Mouse (Mus musculus) midbrain, embryonic 15.5 days (tissue): ENCODE measurements around the gene Pla2g15. TPM values are rescaled to one million over a fixed set of nuclear protein-coding genes. Genes with fewer than 3 reads are reported as not detected.
A peak's percentile ranks its signal among the peaks of the same experiment; 100 is the strongest.

Experiments
- ATAC-seq: fragments of 200-750 bp; cut with Nextera tagmentation; replicated peaks from 2 replicates; pipeline ENCODE4 v1.8.0; 2017; ENCODE audit warnings: moderate TSS enrichment
- H3K27ac ChIP-seq: fragments of 300-500 bp; sonication (generic); 2 replicates; pipeline ENCODE4 v1.5.1; 2015; ENCODE audit warnings: mild to moderate bottlenecking, inconsistent platforms
- H3K27me3 ChIP-seq: fragments of 300-500 bp; sonication (generic); replicated peaks from 2 replicates; pipeline ENCODE4 v1.6.1; 2015; ENCODE audit warnings: inconsistent platforms
- H3K36me3 ChIP-seq: fragments of 300-500 bp; sonication (generic); replicated peaks from 2 replicates; pipeline ENCODE4 v1.6.1; 2015; ENCODE audit warnings: inconsistent platforms
- H3K4me1 ChIP-seq: fragments of 300-500 bp; sonication (generic); 2 replicates; pipeline ENCODE4 v1.6.1; 2015; ENCODE audit warnings: inconsistent platforms
- H3K4me2 ChIP-seq: fragments of 300-500 bp; sonication (generic); 2 replicates; pipeline ENCODE4 v1.6.1; 2015; ENCODE audit warnings: inconsistent platforms, mild to moderate bottlenecking, moderate library complexity
- H3K4me3 ChIP-seq: fragments of 300-500 bp; sonication (generic); 2 replicates; pipeline ENCODE4 v1.5.1; 2015; ENCODE audit warnings: mild to moderate bottlenecking, inconsistent platforms
- H3K9ac ChIP-seq: fragments of 300-500 bp; sonication (generic); 2 replicates; pipeline ENCODE4 v1.6.1; 2015; ENCODE audit warnings: mild to moderate bottlenecking, inconsistent platforms
- H3K9me3 ChIP-seq: fragments of 300-500 bp; sonication (generic); 2 replicates; pipeline ENCODE4 v1.6.1; 2016; ENCODE audit warnings: inconsistent platforms
- WGBS: fragments of 180-500 bp; shearing (Covaris S2); methylation state at CpG from one replicate; pipeline ENCODE4 v1.1.7; 2015; ENCODE audit warnings: mixed read lengths; 5-methylcytosine and 5-hydroxymethylcytosine counted together
- polyA plus RNA-seq: library from polyadenylated mRNA; unstranded; fragments of >200 nt; fragmentation: Nextera tagmentation; extraction: Ambion mirVana; gene quantifications from 2 replicates; pipeline ENCODE4 v1.2.1, GENCODE M21; 2015

The Pla2g15 gene
- polyA plus RNA-seq, 1 experiment from 2014 or later, result 24.3 TPM

GRCm38 (mm10) chr8:106136156-106137130 is 13.8 kb upstream of the Pla2g15 start, which contains the start of gene Esrp2:
TSS of gene Esrp2 (minus strand) at chr8:106136974.
- Histone ChIP-seq H3K27me3 (peaks cover 77% of the 10 kb centered on the region), H3K4me2 (peak within 1 kb of the TSS; percentile 92), H3K4me3 (peak within 1 kb of the TSS; percentile 41), H3K27ac (no peak within 1 kb of the TSS), H3K4me1 (peaks cover 33% of the 10 kb centered on the region), H3K9me3 (no peaks in the 10 kb centered on the region), H3K36me3 (no peaks in the 10 kb centered on the region; the same call in 1 of the 2 replicates), H3K9ac (peak within 1 kb of the TSS; percentile 52)
- WGBS, result 1% methylated on average over 85 of the region's 86 CpGs
- no peak for ATAC-seq

- Histone ChIP-seq H3K27me3 (peaks cover 77% of the 10 kb centered on the region), H3K9me3 (no peaks in the 10 kb centered on the region), H3K36me3 (no peaks in the 10 kb centered on the region; the same call in 1 of the 2 replicates), H3K4me3 (peak overlapping the region; percentile 41), H3K27ac (no peak overlapping the region), H3K4me1 (peaks cover 33% of the 10 kb centered on the region), H3K9ac (peak overlapping the region; percentile 52; the same call in 1 of the 2 replicates), H3K4me2 (peak overlapping the region; percentile 92)
- WGBS, result 3% methylated on average over 22 of the region's 22 CpGs
- no peak; the same call in 1 of the 2 replicates for ATAC-seq
Observed at GRCm38 (mm10) chr8:106137218-106137905, 12.8 kb upstream of the Pla2g15 start.

DNA sequence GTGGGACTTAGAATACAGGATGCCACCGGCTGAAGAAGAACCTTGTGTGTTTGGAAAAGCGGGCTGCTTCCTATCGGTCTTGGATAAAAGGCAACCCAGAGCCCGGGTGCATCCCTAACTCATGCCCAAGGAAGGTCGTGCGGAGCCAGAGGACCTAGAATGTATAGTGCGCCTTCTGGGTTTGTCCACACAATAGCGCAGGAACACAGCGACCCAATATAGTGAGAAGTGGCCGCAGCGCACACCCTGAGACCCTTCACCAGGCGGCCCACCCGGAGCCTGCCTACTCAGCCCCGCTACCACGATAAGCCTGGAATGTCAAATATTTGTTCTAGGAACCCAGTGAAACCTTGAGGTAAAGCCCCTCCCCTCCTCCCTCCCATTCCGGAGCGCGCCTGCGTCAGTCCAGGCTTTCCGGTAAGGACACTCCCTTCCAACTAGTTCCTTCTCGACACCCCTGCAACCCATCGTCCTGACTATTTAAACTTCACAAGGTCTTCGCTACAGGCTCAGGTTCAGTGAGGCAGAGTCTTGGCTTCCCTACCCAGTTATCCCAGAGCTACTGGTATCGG is 12.2 kb upstream of the Pla2g15 start:
- Histone ChIP-seq H3K36me3 (no peaks in the 10 kb centered on the region), H3K9ac (peak overlapping the region; percentile 52), H3K4me2 (peak overlapping the region; percentile 92), H3K27ac (no peak overlapping the region), H3K27me3 (peaks cover 74% of the 10 kb centered on the region), H3K4me3 (peak overlapping the region; percentile 41), H3K4me1 (peaks cover 33% of the 10 kb centered on the region), H3K9me3 (no peaks in the 10 kb centered on the region)
- peak; percentile 44 for ATAC-seq
- WGBS, result under 1% methylated on average over 24 of the region's 24 CpGs

- Histone ChIP-seq H3K4me3 (peak overlapping the region; percentile 41), H3K27me3 (peaks cover 68% of the 10 kb centered on the region), H3K9ac (peak overlapping the region; percentile 52; the same call in 1 of the 2 replicates), H3K4me2 (peak overlapping the region; percentile 92), H3K27ac (no peak overlapping the region), H3K9me3 (no peaks in the 10 kb centered on the region), H3K36me3 (no peaks in the 10 kb centered on the region), H3K4me1 (peaks cover 33% of the 10 kb centered on the region)
- WGBS, result 18% methylated on average over 7 of the region's 7 CpGs
- ATAC-seq, result no peak
Observed at GRCm38 (mm10) chr8:106138616-106139015, 11.6 kb upstream of the Pla2g15 start.

GRCm38 (mm10) chr8:106140191-106140590 is 10.0 kb upstream of the Pla2g15 start:
- Histone ChIP-seq H3K36me3 (no peaks in the 10 kb centered on the region), H3K4me1 (peaks cover 33% of the 10 kb centered on the region), H3K9ac (no peak overlapping the region), H3K4me2 (no peak overlapping the region), H3K27ac (no peak overlapping the region), H3K4me3 (no peak overlapping the region), H3K9me3 (no peaks in the 10 kb centered on the region), H3K27me3 (peaks cover 52% of the 10 kb centered on the region)
- WGBS, result 68% methylated on average over 5 of the region's 5 CpGs
- no peak for ATAC-seq

DNA sequence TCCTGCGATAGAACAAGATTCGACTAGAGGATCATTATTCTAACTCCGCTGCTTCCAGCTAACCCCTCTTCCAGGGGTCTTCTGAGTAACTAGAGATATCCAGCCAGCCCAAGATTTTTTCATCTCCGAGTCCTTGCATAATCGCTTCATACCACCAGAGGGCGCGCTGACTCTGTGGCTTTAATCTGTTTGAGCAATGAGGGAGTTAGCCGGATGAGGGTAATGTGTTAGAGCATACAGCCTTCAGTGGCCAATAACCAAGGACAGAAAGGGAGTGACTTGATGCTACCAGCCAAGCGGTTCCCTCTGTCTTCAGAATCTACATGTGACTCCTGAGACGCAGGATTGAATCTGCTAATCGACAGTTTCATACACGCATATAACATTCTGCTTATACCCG is 9.4 kb upstream of the Pla2g15 start:
- no peak overlapping the region for H3K4me2 ChIP-seq

DNA sequence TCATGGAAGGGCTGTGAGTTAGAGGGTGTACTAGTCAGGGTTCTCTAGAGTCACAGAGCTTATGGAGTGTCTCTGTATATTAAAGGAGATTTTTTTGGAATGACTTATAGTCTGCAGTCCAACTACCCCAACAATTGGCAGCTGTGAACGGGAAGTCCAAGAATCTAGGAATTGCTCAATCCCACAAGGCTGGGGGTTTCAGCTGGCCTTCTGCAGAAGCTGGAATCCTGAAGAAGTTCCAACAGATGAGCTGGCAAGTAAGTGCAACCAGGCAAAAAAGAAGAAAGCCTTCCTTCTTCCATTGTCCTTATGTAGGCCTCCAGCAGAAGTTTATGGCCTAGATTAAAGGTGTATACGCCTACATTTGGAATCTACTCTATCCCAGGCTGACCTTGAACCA is 4.9 kb upstream of the Pla2g15 start:
- Histone ChIP-seq H3K9ac (no peak overlapping the region), H3K4me3 (no peak overlapping the region), H3K9me3 (no peaks in the 10 kb centered on the region), H3K36me3 (no peaks in the 10 kb centered on the region), H3K4me2 (no peak overlapping the region), H3K4me1 (peaks cover 4% of the 10 kb centered on the region; the same call in 1 of the 2 replicates), H3K27ac (no peak overlapping the region), H3K27me3 (peaks cover 2% of the 10 kb centered on the region; the same call in 1 of the 2 replicates)
- no peak for ATAC-seq
- 93% methylated on average over 2 of the region's 2 CpGs for WGBS

More for the DNA sequence above, 9.4 kb upstream of the Pla2g15 start:
- Histone ChIP-seq H3K9me3 (no peaks in the 10 kb centered on the region), H3K27ac (no peak overlapping the region), H3K9ac (no peak overlapping the region), H3K36me3 (no peaks in the 10 kb centered on the region), H3K4me3 (no peak overlapping the region), H3K27me3 (peaks cover 46% of the 10 kb centered on the region), H3K4me1 (peaks cover 28% of the 10 kb centered on the region)
- 0 out of 2 replicates have a peak, but pooled peaks have one; percentile 57 for ATAC-seq
- WGBS, result 14% methylated on average over 13 of the region's 13 CpGs

- no peak for ATAC-seq
Observed at GRCm38 (mm10) chr8:106146014-106146413, 4.2 kb upstream of the Pla2g15 start.

DNA sequence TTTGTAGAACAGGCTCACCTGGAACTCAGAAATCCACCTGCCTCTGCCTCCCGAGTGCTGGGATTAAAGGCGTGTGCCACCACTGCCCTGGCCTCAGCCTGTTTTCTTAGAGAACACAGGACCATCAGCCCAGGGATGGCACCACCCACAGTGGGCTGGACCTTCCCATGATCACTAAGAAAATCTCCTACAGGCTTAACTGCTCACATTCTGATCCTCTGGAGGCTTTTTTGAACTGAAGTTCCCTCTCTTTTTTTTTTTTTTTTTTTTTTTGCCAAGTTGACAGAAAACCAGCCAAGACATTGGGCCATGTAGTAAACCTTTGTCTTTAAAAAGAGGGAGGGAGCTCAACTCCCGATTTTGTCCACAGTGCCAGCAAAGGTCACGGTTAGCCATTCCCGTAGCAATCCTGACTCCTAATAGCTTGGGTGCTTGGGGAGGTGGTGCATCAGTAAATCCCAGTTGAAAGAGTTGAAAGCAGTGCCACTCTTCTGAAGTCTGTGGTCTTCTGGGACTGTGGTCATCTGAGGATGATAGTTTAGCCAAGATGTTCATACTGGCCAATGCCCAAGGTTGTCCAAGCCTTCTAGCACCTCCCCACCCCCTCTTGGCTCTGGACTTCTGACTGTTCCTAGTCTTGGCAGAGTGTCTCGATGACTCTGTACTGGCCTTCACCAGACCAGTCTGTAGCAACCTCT is 2.2 kb upstream of the Pla2g15 start:
- no peak overlapping the region for H3K4me3 ChIP-seq
- no peaks in the 10 kb centered on the region for H3K9me3 ChIP-seq
- no peak overlapping the region for H3K9ac ChIP-seq
- H3K36me3 ChIP-seq, result no peaks in the 10 kb centered on the region
- no peak overlapping the region for H3K4me2 ChIP-seq
- no peaks in the 10 kb centered on the region for H3K27me3 ChIP-seq
- ATAC-seq, result no peak
- WGBS, result 86% methylated on average over 6 of the region's 6 CpGs
- no peak overlapping the region for H3K27ac ChIP-seq
- H3K4me1 ChIP-seq, result peaks cover 20% of the 10 kb centered on the region

More at GRCm38 (mm10) chr8:106146014-106146413, 4.2 kb upstream of the Pla2g15 start:
- Histone ChIP-seq H3K27me3 (no peaks in the 10 kb centered on the region), H3K36me3 (no peaks in the 10 kb centered on the region), H3K4me3 (no peak overlapping the region), H3K9me3 (no peaks in the 10 kb centered on the region), H3K4me2 (no peak overlapping the region), H3K9ac (no peak overlapping the region), H3K27ac (no peak overlapping the region), H3K4me1 (peaks cover 9% of the 10 kb centered on the region)
- WGBS, result 92% methylated on average over 4 of the region's 4 CpGs

- Histone ChIP-seq H3K27ac (no peak overlapping the region), H3K4me3 (no peak overlapping the region), H3K9me3 (no peaks in the 10 kb centered on the region), H3K4me1 (peaks cover 20% of the 10 kb centered on the region), H3K4me2 (no peak overlapping the region), H3K27me3 (no peaks in the 10 kb centered on the region), H3K36me3 (no peaks in the 10 kb centered on the region), H3K9ac (no peak overlapping the region)
- WGBS, result 91% methylated on average over 6 of the region's 6 CpGs
- no peak for ATAC-seq
Observed at GRCm38 (mm10) chr8:106149025-106149424, 1.2 kb upstream of the Pla2g15 start.

GRCm38 (mm10) chr8:106150653-106151000 is 428 bp downstream of the Pla2g15 start:
- H3K4me1 ChIP-seq, result peaks cover 20% of the 10 kb centered on the region
- H3K27me3 ChIP-seq, result no peaks in the 10 kb centered on the region
- peak overlapping the region; percentile 96 for H3K4me3 ChIP-seq
- no peaks in the 10 kb centered on the region for H3K36me3 ChIP-seq
- H3K27ac ChIP-seq, result peak overlapping the region; percentile 69
- ATAC-seq, result no peak
- 20% methylated on average over 8 of the region's 8 CpGs for WGBS
- peak overlapping the region; percentile 76 for H3K4me2 ChIP-seq
- peak overlapping the region; percentile 83 for H3K9ac ChIP-seq
- H3K9me3 ChIP-seq, result no peaks in the 10 kb centered on the region
